Mouse (Mus musculus) heart, postnatal 0 days (tissue): ENCODE measurements at regions not wholly inside any gene's neighbourhood (a gene's known extent, or its start where the extent isn't known, plus 50 kb on each side); places are given as distances from the start of the nearest gene placed in this dataset.

Experiments used
- CTCF ChIP-seq: IDR thresholded peaks from 2 replicates; pipeline ENCODE4 v1.5.1; 2016; ENCODE audit warnings: antibody characterized with exemption, control low read depth, low read depth
- EP300 ChIP-seq: IDR thresholded peaks from 2 replicates; pipeline ENCODE4 v1.6.1; 2016; ENCODE audit warnings: antibody characterized with exemption, low read depth

DNA sequence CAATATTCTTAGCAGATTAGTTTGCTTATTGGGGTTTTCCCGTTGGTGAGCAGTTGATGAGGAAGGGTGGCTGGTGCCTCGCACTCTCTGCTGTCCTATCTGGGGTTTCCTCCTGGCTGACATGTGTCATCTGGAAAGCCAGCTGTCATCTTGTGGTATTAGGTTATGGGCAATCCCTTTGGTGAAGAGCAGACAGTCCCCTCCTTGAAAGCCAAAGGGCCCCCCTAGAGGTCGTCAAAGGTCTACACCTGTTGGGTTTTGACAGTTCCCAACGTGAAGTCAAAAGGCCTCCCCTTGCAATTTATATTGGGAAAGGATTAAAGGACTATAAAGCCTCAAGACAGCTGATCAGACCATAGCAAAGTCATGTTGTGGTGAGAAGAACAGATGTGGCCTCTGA, 96.8 kb upstream of the Gm4737 start:
- no peak for TF ChIP-seq CTCF
- no peak for TF ChIP-seq EP300
